Mouse (Mus musculus) hindbrain, embryonic 14.5 days (tissue): ENCODE results near the gene Gfod2. TPM values are rescaled to one million over a fixed set of nuclear protein-coding genes. Genes with fewer than 3 reads are reported as not detected.

Experiments used
- ATAC-seq: fragments of 200-750 bp; cut with Nextera tagmentation; 2 replicates; pipeline ENCODE4 v1.8.0; 2017; ENCODE audit warnings: moderate number of reproducible peaks, mild to moderate bottlenecking, moderate TSS enrichment, moderate library complexity; ENCODE audit not compliant: low FRiP score
- DNase-seq: peaks from one replicate; pipeline ENCODE4 v3.0.0-alpha.2; 2015; ENCODE audit warnings: low spot score
- H3K27ac ChIP-seq: fragments of 300-500 bp; sonication (generic); 2 replicates; pipeline ENCODE4 v1.5.1; 2014; ENCODE audit warnings: mild to moderate bottlenecking, moderate library complexity
- H3K27me3 ChIP-seq: fragments of 300-500 bp; sonication (generic); 2 replicates; pipeline ENCODE4 v1.6.1; 2014; ENCODE audit warnings: mild to moderate bottlenecking, low read length, mixed read lengths; ENCODE audit not compliant: control insufficient read depth, insufficient read depth
- H3K36me3 ChIP-seq: fragments of 300-500 bp; sonication (generic); replicated peaks from 2 replicates; pipeline ENCODE4 v1.6.1; 2014; ENCODE audit not compliant: control insufficient read depth, insufficient read depth
- H3K4me1 ChIP-seq: fragments of 300-500 bp; sonication (generic); replicated peaks from 2 replicates; pipeline ENCODE4 v1.6.1; 2014; ENCODE audit warnings: antibody characterized with exemption, low read length, mixed read lengths; ENCODE audit not compliant: control insufficient read depth, insufficient read depth
- H3K4me2 ChIP-seq: fragments of 300-500 bp; sonication (generic); replicated peaks from 2 replicates; pipeline ENCODE4 v1.6.1; 2014; ENCODE audit warnings: mild to moderate bottlenecking, moderate library complexity
- H3K4me3 ChIP-seq: fragments of 300-500 bp; sonication (generic); replicated peaks from 2 replicates; pipeline ENCODE4 v1.5.1; 2014; ENCODE audit warnings: mild to moderate bottlenecking, low read length
- H3K9ac ChIP-seq: fragments of 300-500 bp; sonication (generic); 2 replicates; pipeline ENCODE4 v1.6.1; 2014
- H3K9me3 ChIP-seq: fragments of 300-500 bp; sonication (generic); 2 replicates; pipeline ENCODE4 v1.6.1; 2016; ENCODE audit warnings: low read length; ENCODE audit not compliant: control insufficient read depth
- WGBS: fragments of 180-500 bp; shearing (Covaris S2); extraction: QIAGEN DNeasy Blood & Tissue Kit; methylation state at CpG from one replicate; pipeline ENCODE4 v1.1.7; 2014; 5-methylcytosine and 5-hydroxymethylcytosine counted together
- polyA plus RNA-seq: library from polyadenylated mRNA; unstranded; fragments of >200 nt; fragmentation: Nextera tagmentation; extraction: Ambion mirVana; gene quantifications from 2 replicates; pipeline ENCODE4 v1.2.1, GENCODE M21; 2014

Gene Gfod2
- polyA plus RNA-seq, 1 experiment from 2014 or later: 62.7 TPM

GRCm38 (mm10) chr8:105794009-105794598 is 35.6 kb upstream of the Gfod2 start:
- Histone ChIP-seq H3K9me3 (no peaks in the 10 kb centered on the region), H3K4me1 (0 out of 2 replicates have a peak, but pooled peaks cover under 1% of the 10 kb centered on the region), H3K4me2 (no peak overlapping the region), H3K27me3 (no peaks in the 10 kb centered on the region), H3K4me3 (no peak overlapping the region), H3K27ac (no peak overlapping the region), H3K9ac (no peak overlapping the region), H3K36me3 (peaks cover 13% of the 10 kb centered on the region; the same call in 1 of the 2 replicates)
- WGBS: 87% methylated on average over 3 of the region's 3 CpGs
- DNase-seq: no peak
- no peak for ATAC-seq

DNA sequence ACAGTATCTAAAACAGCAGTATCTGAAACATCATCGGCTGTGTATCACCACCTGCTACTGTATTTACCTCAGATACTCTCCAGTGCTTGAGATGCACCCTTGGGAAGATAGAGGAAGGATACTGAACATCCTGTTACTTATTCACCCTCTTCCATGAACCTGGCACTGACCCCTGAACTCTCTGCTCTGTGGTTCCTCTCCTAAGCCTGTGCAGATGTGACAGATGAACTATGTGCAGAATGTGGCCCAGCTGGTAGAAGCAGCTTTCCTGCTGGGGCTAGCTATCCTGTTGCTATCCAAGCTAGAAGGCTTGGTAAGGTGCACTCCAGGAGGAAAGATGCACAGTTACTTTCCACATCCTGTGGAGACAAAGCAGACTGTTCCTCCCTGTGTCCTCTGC is 34.9 kb upstream of the Gfod2 start:
- H3K4me3 ChIP-seq: no peak overlapping the region
- ATAC-seq (no peak), DNase-seq (no peak)

GRCm38 (mm10) chr8:105789626-105790025 is 31.2 kb upstream of the Gfod2 start:
- Histone ChIP-seq H3K4me1 (no peaks in the 10 kb centered on the region), H3K4me2 (no peak overlapping the region), H3K27ac (no peak overlapping the region), H3K27me3 (no peaks in the 10 kb centered on the region), H3K36me3 (peaks cover 30% of the 10 kb centered on the region), H3K9me3 (no peaks in the 10 kb centered on the region), H3K9ac (no peak overlapping the region), H3K4me3 (no peak overlapping the region)
- DNase-seq (no peak), ATAC-seq (no peak)

More for the DNA sequence above, 34.9 kb upstream of the Gfod2 start:
- 100% methylated on average over 1 of the region's 1 CpGs for WGBS
- Histone ChIP-seq H3K4me1 (no peaks in the 10 kb centered on the region), H3K27me3 (no peaks in the 10 kb centered on the region), H3K9ac (no peak overlapping the region), H3K36me3 (peaks cover 13% of the 10 kb centered on the region; the same call in 1 of the 2 replicates), H3K9me3 (no peaks in the 10 kb centered on the region), H3K4me2 (no peak overlapping the region), H3K27ac (no peak overlapping the region)

GRCm38 (mm10) chr8:105788927-105789326 is 30.5 kb upstream of the Gfod2 start:
- Histone ChIP-seq H3K4me3 (no peak overlapping the region), H3K27ac (no peak overlapping the region)
- 55% methylated on average over 4 of the region's 4 CpGs for WGBS

GRCm38 (mm10) chr8:105788241-105788640 is 29.8 kb upstream of the Gfod2 start:
- no peak overlapping the region for H3K9ac ChIP-seq
- H3K27ac ChIP-seq: no peak overlapping the region
- DNase-seq: peak; percentile 47
- no peak overlapping the region for H3K4me2 ChIP-seq
- no peaks in the 10 kb centered on the region for H3K27me3 ChIP-seq
- H3K9me3 ChIP-seq: no peaks in the 10 kb centered on the region
- H3K4me1 ChIP-seq: no peaks in the 10 kb centered on the region
- H3K36me3 ChIP-seq: peaks cover 37% of the 10 kb centered on the region
- no peak for ATAC-seq
- 96% methylated on average over 2 of the region's 2 CpGs for WGBS
- H3K4me3 ChIP-seq: no peak overlapping the region

More at GRCm38 (mm10) chr8:105788927-105789326, 30.5 kb upstream of the Gfod2 start:
- H3K27me3 ChIP-seq: no peaks in the 10 kb centered on the region
- H3K9me3 ChIP-seq: no peaks in the 10 kb centered on the region
- DNase-seq (no peak), ATAC-seq (no peak)
- no peaks in the 10 kb centered on the region for H3K4me1 ChIP-seq
- H3K36me3 ChIP-seq: peaks cover 32% of the 10 kb centered on the region
- no peak overlapping the region for H3K9ac ChIP-seq
- no peak overlapping the region for H3K4me2 ChIP-seq

DNA sequence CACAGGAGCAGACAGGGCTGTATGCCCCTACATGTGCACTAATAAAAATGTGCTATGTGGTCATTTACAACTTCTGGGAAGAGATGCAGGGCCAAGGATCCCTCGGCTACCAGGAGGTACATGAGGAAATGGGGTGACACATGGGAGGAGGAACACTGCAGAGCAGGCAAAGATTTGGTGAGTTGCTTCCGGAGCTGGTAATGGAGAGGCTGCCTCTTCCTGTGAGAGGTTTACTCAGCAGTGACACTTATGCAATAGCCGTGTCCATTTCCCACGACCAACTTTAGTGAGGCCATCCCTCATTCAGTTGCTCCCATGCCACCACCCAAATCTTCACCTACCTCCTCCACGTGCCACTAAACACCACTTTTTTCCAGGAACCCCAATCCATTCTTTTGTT is 21.8 kb upstream of the Gfod2 start:
- no peak overlapping the region for H3K4me3 ChIP-seq
- no peak for DNase-seq
- WGBS: 88% methylated on average over 5 of the region's 5 CpGs

GRCm38 (mm10) chr8:105777833-105778232 is 19.4 kb upstream of the Gfod2 start:
- DNase-seq: no peak
- Histone ChIP-seq H3K4me2 (no peak overlapping the region), H3K9me3 (no peaks in the 10 kb centered on the region), H3K27me3 (no peaks in the 10 kb centered on the region), H3K9ac (no peak overlapping the region), H3K36me3 (peaks cover 96% of the 10 kb centered on the region), H3K4me1 (no peaks in the 10 kb centered on the region), H3K27ac (no peak overlapping the region), H3K4me3 (no peak overlapping the region)
- no peak for ATAC-seq
- WGBS: 89% methylated on average over 2 of the region's 2 CpGs

More for the DNA sequence above, 21.8 kb upstream of the Gfod2 start:
- Histone ChIP-seq H3K4me1 (no peaks in the 10 kb centered on the region), H3K27ac (no peak overlapping the region), H3K9me3 (no peaks in the 10 kb centered on the region), H3K4me2 (no peak overlapping the region), H3K36me3 (peaks cover 87% of the 10 kb centered on the region), H3K27me3 (no peaks in the 10 kb centered on the region), H3K9ac (no peak overlapping the region)
- ATAC-seq: no peak

- 97% methylated on average over 5 of the region's 5 CpGs for WGBS
Measured at GRCm38 (mm10) chr8:105774498-105774897, 16.0 kb upstream of the Gfod2 start.

GRCm38 (mm10) chr8:105773441-105773861 is 15.0 kb upstream of the Gfod2 start:
- ATAC-seq (no peak), DNase-seq (no peak)
- Histone ChIP-seq H3K4me2 (no peak overlapping the region), H3K36me3 (peaks cover 97% of the 10 kb centered on the region), H3K27ac (no peak overlapping the region), H3K4me1 (no peaks in the 10 kb centered on the region), H3K9me3 (no peaks in the 10 kb centered on the region), H3K9ac (no peak overlapping the region), H3K27me3 (no peaks in the 10 kb centered on the region), H3K4me3 (no peak overlapping the region)
- 100% methylated on average over 1 of the region's 1 CpGs for WGBS

More at GRCm38 (mm10) chr8:105774498-105774897, 16.0 kb upstream of the Gfod2 start:
- H3K4me1 ChIP-seq: no peaks in the 10 kb centered on the region
- H3K27ac ChIP-seq: no peak overlapping the region
- H3K4me2 ChIP-seq: no peak overlapping the region
- H3K27me3 ChIP-seq: no peaks in the 10 kb centered on the region
- no peaks in the 10 kb centered on the region for H3K9me3 ChIP-seq
- H3K36me3 ChIP-seq: peaks cover 97% of the 10 kb centered on the region
- DNase-seq (no peak), ATAC-seq (no peak)
- H3K4me3 ChIP-seq: no peak overlapping the region
- no peak overlapping the region for H3K9ac ChIP-seq
